ENCODE assay signal across 9 mouse cellular contexts in genomic region chr12:58947231-58947630, GRCm38 (mm10).
DNase-seq lines count a peak whose midpoint lies in the region; ATAC-seq and TF ChIP-seq lines count a peak whose summit lies in the region.
"Had no signal": no experiment of that assay in that cellular context is flagged by ENCODE, and none has a peak within 500 bp of the region (broad histone marks: within the 10 kb centered on the region; RNA-seq: fewer than 3 reads in every experiment).

No protein-coding gene starts in this region.

- H3K9me3 ChIP-seq in neural tube, embryonic 15.5 days (replicated peaks), result no peaks in the 10 kb centered on the region
- no peaks in the 10 kb centered on the region for H3K9me3 ChIP-seq in heart, postnatal 0 days (replicated peaks; ENCODE audit: control insufficient read depth, low read length)
- H3K9me3 ChIP-seq: limb, embryonic 12.5 days had no signal

- H3K27me3 ChIP-seq in neural tube, embryonic 15.5 days (replicated peaks), result no peaks in the 10 kb centered on the region
- no peaks in the 10 kb centered on the region for H3K27me3 ChIP-seq in heart, postnatal 0 days (ENCODE audit: control insufficient read depth, insufficient read depth, low read length)
- H3K27me3 ChIP-seq: limb, embryonic 12.5 days had no signal

- no peak overlapping the region for H3K4me2 ChIP-seq in neural tube, embryonic 15.5 days
- no peak overlapping the region for H3K4me2 ChIP-seq in heart, postnatal 0 days (ENCODE audit: low read depth, low read length)
- H3K4me2 ChIP-seq: limb, embryonic 12.5 days had no signal

- intact Hi-C loops in left cerebral cortex, postnatal 10 days (cut with DNase I), result loop anchor here (5.0 to 10.0 kb wide), 3 partner anchors 1120 to 1662 kb away; no protein-coding TSS in a partner anchor

- peak; percentile 85 for TF ChIP-seq CTCF in heart, postnatal 0 days (IDR thresholded peaks at IDR 0.05; ENCODE audit: low read depth)

- peak; percentile 54 for DNase-seq in neural tube, embryonic 10.5 days (ENCODE audit: extremely low spot score, low spot score)
- peak; percentile 24 for DNase-seq in adrenal gland, adult 2 months
- peak; percentile 48 for DNase-seq in embryo, embryonic 9.5 days (ENCODE audit: extremely low spot score)
- peak; percentile 35 for DNase-seq in heart, postnatal 0 days (ENCODE audit: low spot score)
- DNase-seq in left cerebral cortex, postnatal 10 days (ENCODE audit: extremely low spot score in 1 of 2, low spot score in 2 of 2), result peak; percentile 51 to 56
- peak; percentile 43 for DNase-seq in ovary, postnatal 36 days (ENCODE audit: low spot score)
- DNase-seq in thymus, postnatal 4 days, result peak; percentile 68

- 17% methylated on average over 4 of the region's 4 CpGs for WGBS in neural tube, embryonic 15.5 days
- WGBS in heart, postnatal 0 days, result 13% methylated on average over 4 of the region's 4 CpGs

- no peak overlapping the region for H3K27ac ChIP-seq in neural tube, embryonic 15.5 days (replicated peaks)
- no peak overlapping the region; the same call in 1 of the 2 replicates for H3K27ac ChIP-seq in heart, postnatal 0 days (ENCODE audit: low read depth)
- H3K27ac ChIP-seq: limb, embryonic 12.5 days had no signal

- no peaks in the 10 kb centered on the region for H3K4me1 ChIP-seq in neural tube, embryonic 15.5 days
- peaks cover 6% of the 10 kb centered on the region; the same call in 1 of the 2 replicates for H3K4me1 ChIP-seq in heart, postnatal 0 days (ENCODE audit: control insufficient read depth, insufficient read depth)
- H3K4me1 ChIP-seq: limb, embryonic 12.5 days had no signal

- H3K4me3 ChIP-seq in neural tube, embryonic 15.5 days (replicated peaks), result no peak overlapping the region
- no peak overlapping the region for H3K4me3 ChIP-seq in heart, postnatal 0 days (ENCODE audit: low read depth, low read length)
- H3K4me3 ChIP-seq: limb, embryonic 12.5 days had no signal

- H3K9ac ChIP-seq in neural tube, embryonic 15.5 days (replicated peaks), result no peak overlapping the region
- H3K9ac ChIP-seq in heart, postnatal 0 days (replicated peaks; ENCODE audit: low read depth, low read length), result no peak overlapping the region
- H3K9ac ChIP-seq: limb, embryonic 12.5 days had no signal

- ATAC-seq in neural tube, embryonic 15.5 days (ENCODE audit: low FRiP score), result no peak
- ATAC-seq in heart, postnatal 0 days (ENCODE audit: insufficient read depth, low read depth), result no peak

- TF ChIP-seq EP300 in heart, postnatal 0 days (IDR thresholded peaks at IDR 0.05; ENCODE audit: low read depth), result no peak

- H3K36me3 ChIP-seq in neural tube, embryonic 15.5 days, result no peaks in the 10 kb centered on the region
- no peaks in the 10 kb centered on the region for H3K36me3 ChIP-seq in heart, postnatal 0 days (replicated peaks; ENCODE audit: control insufficient read depth, insufficient read depth, low read length)
- H3K36me3 ChIP-seq: limb, embryonic 12.5 days had no signal
